ENCODE assay signal across 28 mouse cellular contexts in the genomic region with DNA sequence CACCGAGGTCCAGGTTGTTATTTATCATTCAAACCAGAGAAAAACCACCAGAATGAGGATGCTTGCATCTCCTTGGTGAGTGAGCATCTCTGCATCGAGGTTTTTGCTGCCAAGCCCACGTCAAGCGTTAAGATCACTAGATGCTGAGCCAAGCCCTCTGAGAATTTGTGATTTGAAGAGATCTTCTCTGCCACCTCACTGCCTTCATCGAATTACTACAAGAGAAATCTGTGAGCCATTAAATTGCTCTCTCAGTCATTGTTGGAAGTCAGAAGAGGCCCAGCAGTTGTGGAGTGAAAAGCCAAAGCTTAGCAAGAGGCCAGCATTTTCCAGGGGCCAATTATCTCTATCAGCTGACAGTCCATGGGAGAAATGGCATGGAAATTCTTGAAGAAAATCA.
DNase-seq lines count a peak whose midpoint lies in the region; ATAC-seq and TF ChIP-seq lines count a peak whose summit lies in the region.
"Had no signal": no experiment of that assay in that cellular context is flagged by ENCODE, and none has a peak within 500 bp of the region (broad histone marks: within the 10 kb centered on the region; RNA-seq: fewer than 3 reads in every experiment).

No protein-coding gene starts in this region.

- H3K9ac ChIP-seq in hindbrain, postnatal 0 days (replicated peaks; ENCODE audit: low read length) = no peak overlapping the region
- H3K9ac ChIP-seq: embryonic facial prominence, embryonic 13.5 days; forebrain, embryonic 13.5 days had no signal

- H3K27me3 ChIP-seq in hindbrain, postnatal 0 days (ENCODE audit: insufficient read depth, low read length) = no peaks in the 10 kb centered on the region
- no peaks in the 10 kb centered on the region for H3K27me3 ChIP-seq in hindbrain, embryonic 10.5 days (ENCODE audit: insufficient read depth, poor library complexity, severe bottlenecking)
- H3K27me3 ChIP-seq: CH12.LX; embryonic facial prominence, embryonic 13.5 days; forebrain, embryonic 13.5 days had no signal

- no peaks in the 10 kb centered on the region for H3K36me3 ChIP-seq in hindbrain, postnatal 0 days (ENCODE audit: insufficient read depth, low read length)
- no peaks in the 10 kb centered on the region for H3K36me3 ChIP-seq in hindbrain, embryonic 10.5 days
- H3K36me3 ChIP-seq: embryonic facial prominence, embryonic 10.5 days; embryonic facial prominence, embryonic 13.5 days; forebrain, embryonic 10.5 days; G1E had no signal

- no peaks in the 10 kb centered on the region for H3K4me1 ChIP-seq in hindbrain, postnatal 0 days (ENCODE audit: insufficient read depth, low read length)
- no peaks in the 10 kb centered on the region for H3K4me1 ChIP-seq in hindbrain, embryonic 10.5 days (replicated peaks)
- H3K4me1 ChIP-seq: embryonic facial prominence, embryonic 10.5 days; embryonic facial prominence, embryonic 13.5 days; forebrain, embryonic 10.5 days; forebrain, embryonic 13.5 days had no signal

- H3K4me3 ChIP-seq in hindbrain, postnatal 0 days (ENCODE audit: low read length) = no peak overlapping the region
- no peak overlapping the region for H3K4me3 ChIP-seq in hindbrain, embryonic 10.5 days
- H3K4me3 ChIP-seq: embryonic facial prominence, embryonic 10.5 days; embryonic facial prominence, embryonic 13.5 days; forebrain, embryonic 10.5 days; forebrain, embryonic 13.5 days had no signal

- no peak overlapping the region for H3K4me2 ChIP-seq in hindbrain, postnatal 0 days (ENCODE audit: low read depth, low read length)
- H3K4me2 ChIP-seq: embryonic facial prominence, embryonic 13.5 days; forebrain, embryonic 13.5 days; heart, embryonic 11.5 days had no signal

- no peak for ATAC-seq in hindbrain, postnatal 0 days
- ATAC-seq in megakaryocyte progenitor cell, adult 5-6 weeks (replicated peaks; ENCODE audit: poor library complexity) = no peak
- ATAC-seq: forebrain, embryonic 13.5 days; forebrain, embryonic 16.5 days; hindbrain, embryonic 16.5 days; inflammation-experienced regulatory T-cells, adult 6 months; intestine, embryonic 16.5 days had no signal

- TF ChIP-seq CTCF in hindbrain, postnatal 0 days (IDR thresholded peaks at IDR 0.05; ENCODE audit: low read depth) = no peak

- DNase-seq in cerebellum, postnatal 14 days = peak; percentile 44 to 58
- no peak for DNase-seq in cerebellum, adult 8-10 months
- DNase-seq in hindbrain, postnatal 0 days (ENCODE audit: low spot score) = peak; percentile 71
- DNase-seq in hindbrain, embryonic 10.5 days (ENCODE audit: low spot score) = no peak
- DNase-seq in retina, postnatal 1 day = peak; percentile 12
- DNase-seq in retina, embryonic 14.5 days (ENCODE audit: low spot score) = no peak
- DNase-seq: adrenal gland, adult 8-10 months; adrenal gland, postnatal 25 days; B cell, adult 2 months; cerebellum, adult 11 months; cerebellum, adult 2 months; cerebellum, postnatal 36 days; embryo, embryonic 11 days; gastrocnemius, postnatal 10 days; gastrocnemius, postnatal 36 days; kidney, adult 18-20 months had no signal

- H3K9me3 ChIP-seq in hindbrain, postnatal 0 days (ENCODE audit: low read length) = no peaks in the 10 kb centered on the region
- no peaks in the 10 kb centered on the region for H3K9me3 ChIP-seq in hindbrain, embryonic 10.5 days
- H3K9me3 ChIP-seq: embryonic facial prominence, embryonic 10.5 days; embryonic facial prominence, embryonic 13.5 days; forebrain, embryonic 10.5 days; forebrain, embryonic 13.5 days; G1E had no signal

- no peak overlapping the region for H3K27ac ChIP-seq in hindbrain, postnatal 0 days
- H3K27ac ChIP-seq in hindbrain, embryonic 10.5 days = no peak overlapping the region
- H3K27ac ChIP-seq: embryonic facial prominence, embryonic 10.5 days; embryonic facial prominence, embryonic 13.5 days; forebrain, embryonic 10.5 days; forebrain, embryonic 13.5 days had no signal

- WGBS in hindbrain, postnatal 0 days = 60% methylated on average over 5 of the region's 5 CpGs
- WGBS in hindbrain, embryonic 10.5 days = 81% methylated on average over 5 of the region's 5 CpGs

Comparison
In these comparisons a context has a peak if more than half of its experiments do, and no peak if none do; other contexts are left out.
1. DNase-seq: peak in cerebellum, postnatal 14 days (2 of 2), hindbrain, postnatal 0 days (single experiment) and retina, postnatal 1 day (single experiment); none in cerebellum, adult 8-10 months (single experiment), hindbrain, embryonic 10.5 days (single experiment) and retina, embryonic 14.5 days (single experiment).